11 mouse cellular contexts compared by ENCODE assay signal in the genomic region with DNA sequence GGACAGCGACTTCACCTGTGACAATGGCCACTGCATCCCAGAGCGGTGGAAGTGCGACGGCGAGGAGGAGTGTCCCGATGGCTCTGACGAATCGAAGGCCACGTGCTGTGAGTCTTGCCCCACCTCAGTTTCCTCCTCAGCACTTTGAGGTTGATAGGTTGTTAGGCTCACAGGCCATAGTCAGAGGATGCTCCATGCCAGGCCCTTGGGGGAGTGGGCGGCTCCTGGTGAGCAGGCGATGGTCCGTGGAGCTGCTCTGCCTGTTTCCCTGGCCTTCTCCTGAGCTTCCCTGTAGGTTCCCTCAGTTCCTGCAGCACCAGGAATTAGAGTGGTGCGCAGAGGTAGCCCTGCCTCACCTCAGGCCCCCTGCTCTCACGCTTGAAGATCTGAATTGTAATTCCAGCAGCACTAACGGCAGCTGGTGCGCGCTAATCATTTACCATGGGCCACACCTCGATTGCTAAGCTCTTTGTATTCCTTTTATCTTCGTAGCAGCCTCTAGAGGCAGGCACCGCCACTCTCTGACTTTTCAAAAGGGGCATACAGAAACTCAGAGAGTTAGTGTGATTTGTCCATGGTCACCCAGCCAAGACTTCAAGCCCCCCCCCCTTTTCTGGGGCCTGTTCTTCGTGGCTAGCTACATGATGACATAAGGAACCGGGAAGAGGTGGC. TPM values are rescaled to one million over a fixed set of nuclear protein-coding genes. Genes with fewer than 3 reads are reported as not detected.
DNase-seq lines count a peak whose midpoint lies in the region; ATAC-seq lines count a peak whose summit lies in the region.
"Had no signal": no experiment of that assay in that cellular context is flagged by ENCODE, and none has a peak within 500 bp of the region (broad histone marks: within the 10 kb centered on the region; RNA-seq: fewer than 3 reads in every experiment).

No protein-coding gene starts in this region.

- H3K27me3 ChIP-seq in hindbrain, embryonic 13.5 days, result no peaks in the 10 kb centered on the region
- H3K27me3 ChIP-seq in midbrain, embryonic 15.5 days (replicated peaks), result no peaks in the 10 kb centered on the region
- peaks cover 61% of the 10 kb centered on the region for H3K27me3 ChIP-seq in heart, embryonic 10.5 days (ENCODE audit: insufficient read depth, poor library complexity, severe bottlenecking)
- peaks cover 13% of the 10 kb centered on the region for H3K27me3 ChIP-seq in heart, embryonic 11.5 days (ENCODE audit: control insufficient read depth, insufficient read depth, low read length)

- peak; percentile 56 for DNase-seq in ES-CJ7 (ENCODE audit: low read depth, low spot score)
- DNase-seq in embryo, embryonic 10.5 days (ENCODE audit: low spot score), result peak; percentile 53
- DNase-seq in heart, embryonic 10.5 days (ENCODE audit: low spot score), result no peak
- DNase-seq in ovary, postnatal 14 days (ENCODE audit: low spot score), result no peak
- DNase-seq: adrenal gland, postnatal 14 days; heart, postnatal 4 days; lung, postnatal 36 days had no signal

- no peak overlapping the region for H3K4me2 ChIP-seq in hindbrain, embryonic 13.5 days
- H3K4me2 ChIP-seq in midbrain, embryonic 15.5 days, result 0 out of 2 replicates have a peak overlapping the region, but pooled peaks have one; percentile 3
- no peak overlapping the region for H3K4me2 ChIP-seq in heart, embryonic 11.5 days

- peak overlapping the region; percentile 95 for H3K27ac ChIP-seq in hindbrain, embryonic 13.5 days
- peak overlapping the region; percentile 86 for H3K27ac ChIP-seq in midbrain, embryonic 15.5 days
- no peak overlapping the region for H3K27ac ChIP-seq in heart, embryonic 10.5 days
- H3K27ac ChIP-seq in heart, embryonic 11.5 days (ENCODE audit: low read depth, low read length), result no peak overlapping the region

- no peaks in the 10 kb centered on the region for H3K9me3 ChIP-seq in hindbrain, embryonic 13.5 days
- H3K9me3 ChIP-seq in midbrain, embryonic 15.5 days, result no peaks in the 10 kb centered on the region
- H3K9me3 ChIP-seq in heart, embryonic 10.5 days, result no peaks in the 10 kb centered on the region
- no peaks in the 10 kb centered on the region for H3K9me3 ChIP-seq in heart, embryonic 11.5 days (replicated peaks; ENCODE audit: control insufficient read depth, low read length)
- H3K9me3 ChIP-seq: G1E had no signal

- 0 out of 2 replicates have a peak, but pooled peaks have one; percentile 3 for ATAC-seq in hindbrain, embryonic 13.5 days (ENCODE audit: low FRiP score)
- peak; percentile 10; the same call in 1 of the 2 replicates for ATAC-seq in midbrain, embryonic 15.5 days (replicated peaks)
- ATAC-seq in heart, embryonic 11.5 days (replicated peaks; ENCODE audit: insufficient number of reproducible peaks, low FRiP score, low TSS enrichment), result no peak

- H3K9ac ChIP-seq in hindbrain, embryonic 13.5 days, result peak overlapping the region; percentile 68
- H3K9ac ChIP-seq in midbrain, embryonic 15.5 days, result peak overlapping the region; percentile 23; the same call in 1 of the 2 replicates
- no peak overlapping the region for H3K9ac ChIP-seq in heart, embryonic 11.5 days (ENCODE audit: low read depth, low read length)

- peaks cover 96% of the 10 kb centered on the region for H3K4me1 ChIP-seq in hindbrain, embryonic 13.5 days (replicated peaks)
- peaks cover 95% of the 10 kb centered on the region for H3K4me1 ChIP-seq in midbrain, embryonic 15.5 days
- peaks cover 18% of the 10 kb centered on the region for H3K4me1 ChIP-seq in heart, embryonic 10.5 days
- H3K4me1 ChIP-seq in heart, embryonic 11.5 days (ENCODE audit: control insufficient read depth, insufficient read depth, low read length), result 0 out of 2 replicates have a peak, but pooled peaks cover 4% of the 10 kb centered on the region

- H3K36me3 ChIP-seq in hindbrain, embryonic 13.5 days, result peaks cover 8% of the 10 kb centered on the region; the same call in 1 of the 2 replicates
- H3K36me3 ChIP-seq in midbrain, embryonic 15.5 days (replicated peaks), result no peaks in the 10 kb centered on the region
- no peaks in the 10 kb centered on the region for H3K36me3 ChIP-seq in heart, embryonic 10.5 days
- no peaks in the 10 kb centered on the region for H3K36me3 ChIP-seq in heart, embryonic 11.5 days (ENCODE audit: control insufficient read depth, insufficient read depth, low read length)

- H3K4me3 ChIP-seq in hindbrain, embryonic 13.5 days, result no peak overlapping the region
- no peak overlapping the region for H3K4me3 ChIP-seq in midbrain, embryonic 15.5 days
- H3K4me3 ChIP-seq in heart, embryonic 10.5 days, result no peak overlapping the region
- H3K4me3 ChIP-seq in heart, embryonic 11.5 days (ENCODE audit: low read depth, low read length), result no peak overlapping the region

- 31% methylated on average over 22 of the region's 22 CpGs for WGBS in hindbrain, embryonic 13.5 days
- 28% methylated on average over 22 of the region's 22 CpGs for WGBS in midbrain, embryonic 15.5 days
- 54% methylated on average over 22 of the region's 22 CpGs for WGBS in heart, embryonic 10.5 days
- 55% methylated on average over 22 of the region's 22 CpGs for WGBS in heart, embryonic 11.5 days (ENCODE audit: insufficient replicate concordance)

RNA-seq across cellular contexts. Expression of a gene that starts 32.7 kb away (rescaled TPM):
- 38.4 and 41.7 TPM in 2 replicates for polyA plus RNA-seq in hindbrain, embryonic 13.5 days (2015; fragmentation: Nextera tagmentation; extraction: Ambion mirVana)
- 70.6 and 71.3 TPM in 2 replicates for polyA plus RNA-seq in midbrain, embryonic 15.5 days (2015; fragmentation: Nextera tagmentation; extraction: Ambion mirVana)
- 1.8 and 2.6 TPM in 2 replicates for polyA plus RNA-seq in heart, embryonic 10.5 days (2016; fragmentation: Nextera tagmentation; extraction: Ambion mirVana)
- polyA plus RNA-seq in heart, embryonic 11.5 days (2014; fragmentation: Nextera tagmentation; extraction: Ambion mirVana), result 1.1 and 1.8 TPM in 2 replicates

RNA-seq across cellular contexts. Expression of a gene that starts 44.8 kb away (rescaled TPM):
- 135 and 137 TPM in 2 replicates for polyA plus RNA-seq in hindbrain, embryonic 13.5 days (2015; fragmentation: Nextera tagmentation; extraction: Ambion mirVana)
- polyA plus RNA-seq in midbrain, embryonic 15.5 days (2015; fragmentation: Nextera tagmentation; extraction: Ambion mirVana), result 95.6 and 103 TPM in 2 replicates
- 117 and 160 TPM in 2 replicates for polyA plus RNA-seq in heart, embryonic 10.5 days (2016; fragmentation: Nextera tagmentation; extraction: Ambion mirVana)
- 112 and 123 TPM in 2 replicates for polyA plus RNA-seq in heart, embryonic 11.5 days (2014; fragmentation: Nextera tagmentation; extraction: Ambion mirVana)

RNA-seq across cellular contexts. Expression of a gene that starts 54.8 kb away (rescaled TPM):
- polyA plus RNA-seq in hindbrain, embryonic 13.5 days (2015; fragmentation: Nextera tagmentation; extraction: Ambion mirVana), result 93.7 and 93.8 TPM in 2 replicates
- 92.4 and 96.4 TPM in 2 replicates for polyA plus RNA-seq in midbrain, embryonic 15.5 days (2015; fragmentation: Nextera tagmentation; extraction: Ambion mirVana)
- 94.4 and 102 TPM in 2 replicates for polyA plus RNA-seq in heart, embryonic 10.5 days (2016; fragmentation: Nextera tagmentation; extraction: Ambion mirVana)
- 104 and 106 TPM in 2 replicates for polyA plus RNA-seq in heart, embryonic 11.5 days (2014; fragmentation: Nextera tagmentation; extraction: Ambion mirVana)

Comparison
In these comparisons a context has a peak if more than half of its experiments do, and no peak if none do; other contexts are left out.
1. DNase-seq: peak in ES-CJ7 (single experiment) and embryo, embryonic 10.5 days (single experiment); none in heart, embryonic 10.5 days (single experiment) and ovary, postnatal 14 days (single experiment).
2. H3K27ac ChIP-seq: peak in hindbrain, embryonic 13.5 days (single experiment) and midbrain, embryonic 15.5 days (single experiment); none in heart, embryonic 10.5 days (single experiment) and heart, embryonic 11.5 days (single experiment).
3. RNA of a gene that starts 32.7 kb away (polyA plus RNA-seq): 70.6 to 71.3 TPM in midbrain, embryonic 15.5 days and 38.4 to 41.7 TPM in hindbrain, embryonic 13.5 days; 1.8 to 2.6 TPM in heart, embryonic 10.5 days and 1.1 to 1.8 TPM in heart, embryonic 11.5 days; every median in the first group is over 10 times any median in the second.